Mouse (Mus musculus) left cerebral cortex, postnatal 14 days (tissue): Measurements from ENCODE around the gene Ddr1. TPM values are rescaled to one million over a fixed set of nuclear protein-coding genes. Genes with fewer than 3 reads are reported as not detected.

Experiments
- DNase-seq, 2 experiments: peaks; one replicate each; pipeline ENCODE4 v3.0.0; 2021 to 2022; ENCODE audit warnings: low spot score in 2 of 2, mixed read lengths in 1 of 2
- intact Hi-C: fragments of 180-260 bp; cut with DNase I; formaldehyde crosslinking; loops from one replicate; pipeline ENCODE4 v1.15.1; 2025
- total RNA-seq, 2 experiments: library from RNA; stranded (reverse); gene quantifications; 2 replicates each; pipeline ENCODE4 v1.2.3; 2021

Gene Ddr1
- total RNA-seq, 2 experiments from 2014 or later: 46.1 to 52.8 TPM

DNA sequence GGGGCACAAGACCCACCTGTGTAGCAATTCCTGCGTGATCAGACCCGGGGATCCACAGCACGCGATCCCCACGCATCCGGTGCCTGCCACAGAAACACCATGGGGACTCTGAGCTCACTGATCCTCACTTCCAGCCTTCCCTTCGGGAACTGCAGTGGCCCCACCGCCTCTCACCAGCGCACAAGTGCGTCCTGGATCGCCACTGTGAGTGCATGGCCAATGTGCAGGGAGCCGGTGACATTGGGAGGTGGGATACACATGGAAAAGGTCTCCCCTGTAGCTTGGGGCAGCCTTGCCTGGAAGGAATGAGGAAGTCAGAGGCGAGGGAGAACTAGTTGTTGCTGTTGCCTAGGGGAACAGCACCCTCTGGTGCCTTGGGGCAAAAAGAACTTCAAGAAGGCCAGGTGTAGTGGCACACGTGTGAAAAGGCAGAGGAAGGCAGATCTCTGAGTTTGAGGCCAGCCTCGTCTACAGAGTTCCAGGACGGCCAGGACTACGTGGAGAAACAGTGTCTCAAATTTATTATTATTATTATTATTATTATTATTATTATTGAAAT, 38.4 kb downstream of the Ddr1 start:
- intact Hi-C loops: loop anchor here (2.0 kb wide), 2 partner anchors 75 to 81 kb away; no protein-coding TSS in a partner anchor
- DNase-seq: peak; percentile 47 to 53

DNA sequence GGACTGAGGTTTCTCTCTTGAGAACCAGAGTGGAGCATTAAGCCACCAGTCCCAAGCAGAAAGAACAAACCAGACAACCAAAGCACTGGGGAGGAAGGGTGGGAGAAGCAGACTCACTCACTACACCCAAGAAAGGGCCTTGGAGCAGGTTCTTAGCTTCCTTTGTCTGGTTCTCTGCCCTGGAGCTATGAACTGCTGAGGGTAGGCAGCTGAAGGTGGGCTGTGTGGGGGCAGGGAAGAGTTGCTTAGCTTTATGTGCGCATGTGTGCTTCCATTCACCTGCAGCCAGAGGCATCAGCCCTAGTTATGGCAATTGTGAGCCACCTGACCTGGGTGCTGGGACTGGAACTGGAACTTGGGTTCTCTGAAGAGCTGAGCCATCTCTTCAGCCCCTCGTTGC, 51.3 kb downstream of the Ddr1 start:
- DNase-seq: no peak
- intact Hi-C loops: no loop called here

DNA sequence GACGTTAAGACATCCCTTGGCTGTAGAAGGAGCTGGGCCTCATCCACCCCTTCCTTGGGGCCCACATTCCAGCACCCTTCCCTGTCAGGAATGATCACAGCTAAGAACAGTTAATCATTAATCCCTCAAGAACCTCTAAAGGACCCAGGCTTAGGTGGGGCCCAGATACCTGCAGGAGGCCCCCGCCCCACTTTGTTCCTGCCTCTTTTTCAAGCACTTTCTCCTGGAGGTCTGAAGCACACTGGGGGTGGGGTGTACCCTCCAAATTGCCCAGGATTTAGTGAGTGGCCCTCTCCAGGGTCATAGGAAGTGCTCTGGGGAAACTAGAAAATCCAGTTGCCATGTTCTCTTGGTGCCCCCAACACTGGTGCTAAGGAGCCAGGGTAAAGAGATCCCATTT, 55.0 kb downstream of the Ddr1 start:
- intact Hi-C loops: no loop called here
- no peak for DNase-seq

DNA sequence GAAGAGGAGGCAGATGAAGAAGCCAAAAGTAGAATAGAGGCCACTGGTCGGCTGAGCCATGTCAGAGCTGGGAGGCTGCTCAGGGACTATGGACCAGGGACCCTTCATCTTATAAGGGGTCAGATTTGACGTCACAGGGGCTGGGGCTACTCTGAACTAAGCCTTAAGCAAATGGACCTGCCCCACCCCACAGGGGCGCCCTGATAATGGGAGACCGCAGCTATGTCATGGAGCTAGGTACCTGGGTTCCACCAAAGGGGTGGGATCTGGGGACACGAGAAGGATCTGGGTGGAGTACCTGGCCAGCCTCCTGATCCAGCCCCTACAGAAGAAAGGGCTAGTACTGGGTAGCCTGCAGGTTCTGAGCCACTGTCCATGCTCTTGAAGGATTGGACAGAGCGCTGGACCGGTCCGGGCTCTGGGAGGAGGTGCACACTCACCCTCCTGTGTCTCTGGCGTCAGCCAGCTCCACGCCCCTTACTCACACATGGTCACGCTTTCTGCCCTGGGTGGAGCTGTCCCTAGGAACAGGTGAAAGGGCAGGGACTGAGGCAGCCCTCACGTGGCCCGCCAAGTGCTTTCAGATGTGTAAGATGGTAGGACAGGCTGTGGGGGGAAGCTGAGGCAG, 60.7 kb downstream of the Ddr1 start, which contains the start of gene Mucl3:
Mucl3 (minus strand) TSS at position 87 of the 628 bp plus-strand sequence.
- intact Hi-C loops: no loop called here
- no peak for DNase-seq

DNA sequence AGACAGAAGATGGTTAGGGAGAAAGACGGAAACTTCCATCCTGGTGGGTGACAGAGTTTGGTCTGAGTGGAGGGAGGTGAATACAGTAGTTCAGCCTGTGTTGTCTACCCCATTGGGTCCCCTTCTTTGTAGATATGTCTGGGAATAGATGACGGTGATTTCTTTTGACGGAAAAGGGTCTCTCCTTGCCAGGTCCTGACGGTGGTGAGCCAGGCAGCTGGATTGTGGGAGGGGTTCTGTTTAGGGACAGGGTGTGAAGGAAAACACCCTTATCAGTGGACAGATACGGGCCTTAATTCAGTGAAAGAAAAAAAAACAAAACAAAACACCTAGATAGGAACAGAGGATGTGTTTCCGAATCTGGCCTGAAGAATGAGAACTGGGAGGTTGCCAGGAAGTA, 65.1 kb downstream of the Ddr1 start:
- intact Hi-C loops: no loop called here
- no peak for DNase-seq

DNA sequence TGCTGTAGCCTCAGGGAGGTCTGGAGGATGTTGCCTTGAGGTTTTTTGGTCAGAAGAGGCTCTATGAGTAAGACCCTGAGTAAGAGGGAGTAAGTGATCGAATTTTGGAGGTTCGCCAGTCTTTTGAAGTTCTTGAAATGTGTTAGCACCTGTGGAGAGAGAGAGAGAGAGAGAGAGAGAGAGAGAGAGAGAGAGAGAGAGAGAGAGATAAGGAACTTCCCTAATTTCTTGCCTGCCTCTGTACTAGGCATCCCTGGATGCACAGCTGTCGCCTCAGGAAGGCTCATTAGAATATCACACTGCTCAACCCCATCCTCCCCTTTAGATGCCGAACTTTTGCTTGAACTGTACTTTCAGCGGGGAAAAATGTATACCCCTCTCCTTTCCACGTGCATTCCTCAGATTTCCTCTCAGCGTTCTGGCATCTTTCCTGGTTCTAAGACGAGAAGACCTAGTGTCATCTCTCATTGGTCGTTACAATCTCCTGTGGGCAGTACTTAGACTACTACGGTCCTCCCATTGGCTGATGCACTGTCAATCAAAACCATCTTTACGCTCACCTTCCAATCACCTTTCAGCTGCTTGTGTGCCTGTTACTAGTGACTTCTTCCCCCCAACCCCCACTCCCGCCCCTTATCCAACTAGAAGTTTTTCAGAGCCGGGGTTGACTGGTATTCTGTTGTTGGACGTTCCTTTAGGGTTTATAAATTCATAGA, 65.8 kb downstream of the Ddr1 start:
- peak; percentile 72 to 77 for DNase-seq
- intact Hi-C loops: no loop called here

DNA sequence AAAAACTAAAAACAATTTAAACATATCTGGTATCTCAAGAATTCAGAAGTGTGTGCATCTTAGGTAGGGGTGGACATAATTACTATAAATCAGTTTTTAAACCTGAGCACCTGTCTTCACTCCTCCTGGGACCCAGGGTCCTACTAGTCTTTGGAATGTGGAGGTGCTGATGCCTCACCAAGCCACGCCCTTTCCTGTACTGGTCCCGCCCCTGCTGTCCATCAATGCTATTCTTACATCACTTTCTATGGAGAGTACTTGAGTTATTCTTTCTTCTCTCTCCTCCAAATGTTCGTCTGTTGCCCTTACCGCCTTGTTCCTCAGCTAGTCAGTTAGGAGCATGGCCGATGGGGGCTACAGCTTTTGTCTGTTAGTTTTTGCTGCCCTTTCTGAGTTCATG, 68.1 kb downstream of the Ddr1 start:
- peak; percentile 42 to 63 for DNase-seq
- intact Hi-C loops: no loop called here

DNA sequence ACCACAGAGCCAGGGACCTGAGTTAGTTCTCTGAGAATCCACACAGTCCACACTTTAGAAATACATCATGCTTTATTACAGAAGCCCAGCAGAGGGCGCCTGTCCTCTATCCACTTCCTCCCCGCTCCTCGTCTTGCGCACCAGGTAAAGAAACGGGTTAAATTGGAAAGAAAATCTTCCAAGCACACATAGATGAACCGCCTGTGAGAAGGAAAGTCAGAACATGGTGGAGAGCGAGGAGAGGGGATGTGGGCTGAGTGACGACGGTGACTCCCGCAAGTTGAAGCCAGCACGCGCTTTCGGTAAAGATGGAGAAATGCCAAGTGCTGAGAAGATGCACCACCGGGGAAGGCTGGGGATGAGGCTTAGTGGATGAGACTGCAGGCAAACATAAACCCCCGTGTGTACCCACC, 68.7 kb downstream of the Ddr1 start:
- intact Hi-C loops: loop anchor here (2.0 kb wide), 2 partner anchors 45 to 89 kb away; no protein-coding TSS in a partner anchor

DNA sequence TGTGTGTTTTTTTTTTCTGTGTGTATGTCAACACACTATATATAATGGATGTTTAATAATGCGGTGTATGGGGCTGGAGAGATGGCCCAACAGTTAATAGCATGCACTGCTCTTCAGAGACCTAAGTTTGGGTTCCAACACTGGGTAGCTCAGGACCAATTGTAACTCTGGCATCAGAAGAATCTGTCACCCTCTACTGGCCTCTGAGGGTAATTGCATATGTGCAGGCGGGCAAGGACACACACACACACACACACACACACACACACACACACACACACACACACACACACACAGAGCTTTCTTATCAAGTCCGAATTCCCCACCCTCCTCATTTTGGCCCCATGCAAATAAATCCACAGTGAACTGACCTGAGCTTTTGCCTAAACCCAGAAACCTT, 69.2 kb downstream of the Ddr1 start:
- intact Hi-C loops: loop anchor here (2.0 kb wide), 2 partner anchors 44 to 90 kb away; no protein-coding TSS in a partner anchor
- DNase-seq: peak in 1 of 2 experiments; percentile 80

More for the DNA sequence above, 68.7 kb downstream of the Ddr1 start:
- peak; percentile 90 to 92 for DNase-seq

DNA sequence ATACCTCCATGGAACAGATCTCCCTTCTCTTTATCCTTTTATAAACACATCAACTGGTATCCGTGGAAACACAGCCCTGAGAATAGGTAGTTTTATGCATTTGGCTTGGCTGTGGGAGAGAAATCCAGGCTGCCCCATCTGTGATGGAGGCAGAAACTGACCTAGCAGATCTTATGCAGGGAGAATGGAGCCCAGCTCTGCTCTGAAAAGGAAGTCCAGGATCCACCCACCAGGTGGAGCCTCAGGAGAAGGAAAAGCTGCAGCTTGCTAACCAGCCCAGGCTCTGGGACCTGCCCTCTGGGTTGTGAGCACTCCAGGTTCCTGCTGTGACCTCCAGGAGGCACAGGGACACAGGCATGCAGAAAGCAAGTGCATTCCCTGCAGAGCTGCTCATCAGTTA, 70.4 kb downstream of the Ddr1 start:
- DNase-seq: peak; percentile 68 to 79
- intact Hi-C loops: loop anchor here (2.0 kb wide), 2 partner anchors 43 to 91 kb away; no protein-coding TSS in a partner anchor

Other genes starting within 250 kb of the Ddr1 start
- under 1 TPM; 0.13 to 0.27 TPM for gene H2-Q10, start 234.5 kb downstream of the Ddr1 start, total RNA-seq
- under 1 TPM in 1 of 2 experiments, not detected in 1; 0.25 TPM for gene Pou5f1, start 198.6 kb downstream of the Ddr1 start, total RNA-seq
- gene Tcf19, start 187.8 kb downstream of the Ddr1 start, total RNA-seq: 1 to 10 TPM; 8.6 to 9.5 TPM
- 1 to 10 TPM; 8.1 to 9.1 TPM for gene Cchcr1, start 187.5 kb downstream of the Ddr1 start, total RNA-seq
- gene Psors1c2, start 171.4 kb downstream of the Ddr1 start, total RNA-seq: under 1 TPM; 0.55 to 0.72 TPM
- under 1 TPM; 0.68 to 0.79 TPM for gene Cdsn, start 152.5 kb downstream of the Ddr1 start, total RNA-seq
- not detected for gene 2300002M23Rik, start 137.2 kb downstream of the Ddr1 start, total RNA-seq
- not detected for gene Sfta2, start 103.1 kb downstream of the Ddr1 start, total RNA-seq
- not detected for gene Gm9573, start 78.0 kb downstream of the Ddr1 start, total RNA-seq
- gene Mucl3, start 60.9 kb downstream of the Ddr1 start, total RNA-seq: not detected
- gene Vars2, start 37.0 kb downstream of the Ddr1 start, total RNA-seq: 10 to 100 TPM; 31.1 to 40.8 TPM
- gene Gtf2h4, start 30.9 kb downstream of the Ddr1 start, total RNA-seq: 10 to 100 TPM; 23.0 to 26.2 TPM
- 1 to 10 TPM; 5.4 to 5.7 TPM for gene Ier3, start 117.1 kb upstream of the Ddr1 start, total RNA-seq
- gene Flot1, start 118.6 kb upstream of the Ddr1 start, total RNA-seq: 100 to 1,000 TPM; 153 to 168 TPM
- gene Tubb5, start 133.7 kb upstream of the Ddr1 start, total RNA-seq: 100 to 1,000 TPM; 771 to 797 TPM
- 10 to 100 TPM; 10.7 to 14.6 TPM for gene Mdc1, start 136.9 kb upstream of the Ddr1 start, total RNA-seq
- 1 to 10 TPM; 5.1 TPM for gene Nrm, start 156.7 kb upstream of the Ddr1 start, total RNA-seq
- gene Ppp1r18, start 161.0 kb upstream of the Ddr1 start, total RNA-seq: 10 to 100 TPM; 12.8 to 14.1 TPM
- 10 to 100 TPM; 30.1 to 32.1 TPM for gene Dhx16, start 175.2 kb upstream of the Ddr1 start, total RNA-seq
- gene 2310061I04Rik, start 192.8 kb upstream of the Ddr1 start, total RNA-seq: 10 to 100 TPM; 65.2 to 66.9 TPM
- 10 to 100 TPM; 64.6 to 69.9 TPM for gene Atat1, start 205.5 kb upstream of the Ddr1 start, total RNA-seq
- gene Mrps18b, start 211.8 kb upstream of the Ddr1 start, total RNA-seq: 10 to 100 TPM; 40.0 to 41.7 TPM
- gene Ppp1r10, start 211.8 kb upstream of the Ddr1 start, total RNA-seq: 10 to 100 TPM; 62.1 to 68.3 TPM